Mouse (Mus musculus): ENCODE results near the gene Ccdc88c.

The Ccdc88c gene

DNA sequence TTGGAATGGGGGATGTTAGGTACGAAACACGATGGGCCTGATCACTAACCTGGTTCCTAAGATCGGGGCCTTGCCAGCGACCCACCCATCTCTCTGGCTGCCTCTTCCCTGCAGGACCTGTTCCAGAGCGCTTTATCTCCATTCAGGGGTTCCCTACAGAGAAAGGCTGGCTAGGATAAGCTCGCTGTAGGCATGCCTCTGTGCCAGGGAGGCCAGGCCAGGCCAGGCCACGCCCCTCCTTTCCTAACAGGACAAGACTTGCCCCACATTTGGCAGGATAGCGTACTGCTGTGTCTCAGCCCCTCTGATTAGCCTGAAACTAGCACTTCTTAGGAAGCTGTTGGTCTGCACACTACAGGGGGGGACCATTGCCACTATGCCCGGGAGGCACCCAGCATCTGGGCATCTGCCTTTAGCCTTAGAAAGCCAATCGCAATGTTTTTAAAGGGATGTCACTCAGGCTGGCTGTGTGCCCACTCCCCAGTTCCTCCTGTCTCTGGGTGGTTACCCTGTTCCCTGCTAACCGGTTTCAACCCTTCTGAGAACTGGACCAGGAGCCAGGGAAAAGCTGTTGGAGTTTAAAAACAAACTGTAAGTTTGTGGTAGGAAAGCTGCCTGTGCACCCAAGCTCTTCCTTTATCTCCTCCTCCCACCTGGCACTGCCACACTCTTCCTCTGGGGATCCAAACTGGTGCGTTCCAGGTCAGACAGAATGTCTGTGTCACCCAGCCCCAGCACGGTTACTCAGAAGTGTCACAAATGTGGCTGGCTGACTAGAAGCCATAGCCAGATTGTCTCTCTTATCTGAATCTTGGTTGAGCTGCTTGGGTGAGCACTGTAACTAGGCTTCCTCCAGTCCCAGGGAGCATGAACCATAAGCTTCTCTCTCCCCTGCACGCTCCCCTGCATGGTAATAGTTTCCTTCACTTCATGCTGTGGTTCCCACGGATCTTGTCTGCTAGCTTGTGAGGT, 69.9 kb downstream of the Ccdc88c start:
- DNase-seq: no peak

DNA sequence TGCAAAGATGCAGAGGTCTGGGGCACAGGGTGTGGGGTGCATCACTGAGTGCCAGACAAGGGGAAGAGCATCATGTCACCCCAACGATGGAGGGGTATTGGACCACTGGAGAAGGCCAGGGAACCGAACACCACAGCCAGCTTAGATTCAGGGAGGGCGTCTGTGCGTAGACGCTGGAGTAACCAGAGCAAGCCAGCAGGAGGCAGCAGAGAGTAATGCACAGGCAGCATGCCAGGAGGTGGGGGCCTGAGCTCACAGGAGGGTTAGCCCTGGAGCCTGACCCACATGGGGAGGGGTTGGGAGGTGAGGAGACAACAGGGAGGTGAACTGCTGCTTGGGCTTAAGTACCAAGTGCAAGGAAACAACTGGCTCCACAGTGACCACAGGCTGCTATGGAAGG, 70.8 kb downstream of the Ccdc88c start:
- DNase-seq: peak; percentile 88

DNA sequence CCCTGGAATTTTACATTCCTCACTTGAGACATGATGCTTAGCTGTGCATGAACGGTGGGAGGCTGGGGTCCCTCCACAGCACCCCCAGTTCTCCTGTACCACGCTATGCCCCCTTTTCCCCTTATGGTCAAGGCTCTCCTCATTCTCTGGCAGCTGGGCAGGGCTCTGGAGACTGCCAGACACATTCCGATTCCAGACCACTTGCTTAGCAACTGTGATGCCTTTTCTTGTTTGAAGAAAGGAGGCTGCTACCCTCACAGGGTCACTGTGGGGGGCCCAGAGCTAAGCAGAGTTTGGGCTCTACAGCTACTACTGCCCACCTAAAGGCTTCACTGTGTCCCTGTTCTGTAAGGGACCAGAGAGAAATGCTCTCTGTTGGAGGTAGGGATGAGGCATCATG, 71.6 kb downstream of the Ccdc88c start:
- no peak for DNase-seq

DNA sequence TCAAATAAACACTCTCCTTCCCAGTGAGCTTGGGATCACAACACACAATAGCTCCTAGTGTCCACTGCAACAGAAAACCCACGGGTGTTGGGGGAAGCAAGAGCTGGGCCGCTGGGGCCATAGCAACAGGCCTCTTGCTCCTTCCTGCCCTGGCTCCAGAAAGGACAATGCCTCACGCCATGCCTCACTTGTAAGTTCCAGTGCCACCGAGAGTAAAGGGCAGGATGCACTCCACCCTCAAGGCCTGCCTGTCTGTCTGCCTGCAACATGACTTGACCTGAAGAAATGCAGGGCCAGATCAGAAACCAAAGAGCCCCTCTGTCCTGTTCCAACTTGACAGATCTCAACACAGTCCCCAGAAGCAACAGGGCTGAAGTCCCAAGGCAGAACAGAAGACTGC, 72.0 kb downstream of the Ccdc88c start:
- DNase-seq: no peak

DNA sequence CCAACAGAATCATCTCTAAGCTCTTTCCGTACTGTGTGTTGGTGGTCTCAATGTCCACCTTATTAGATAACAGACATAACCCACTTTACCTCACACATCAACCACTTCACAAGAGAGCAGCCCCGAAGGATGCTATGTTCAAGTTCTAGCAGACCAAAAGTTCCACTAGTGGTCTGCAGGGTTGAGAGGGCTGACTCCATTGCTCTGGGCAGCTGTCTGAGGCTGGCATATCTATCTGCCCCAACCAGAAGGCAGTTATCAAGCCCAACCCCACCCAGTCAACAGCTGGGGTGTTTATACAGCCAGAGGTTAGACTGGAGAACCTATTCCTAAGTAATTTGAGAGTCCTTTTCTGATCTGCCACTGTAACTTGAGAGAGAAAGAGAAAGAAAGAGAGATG, 72.8 kb downstream of the Ccdc88c start:
- DNase-seq: no peak

DNA sequence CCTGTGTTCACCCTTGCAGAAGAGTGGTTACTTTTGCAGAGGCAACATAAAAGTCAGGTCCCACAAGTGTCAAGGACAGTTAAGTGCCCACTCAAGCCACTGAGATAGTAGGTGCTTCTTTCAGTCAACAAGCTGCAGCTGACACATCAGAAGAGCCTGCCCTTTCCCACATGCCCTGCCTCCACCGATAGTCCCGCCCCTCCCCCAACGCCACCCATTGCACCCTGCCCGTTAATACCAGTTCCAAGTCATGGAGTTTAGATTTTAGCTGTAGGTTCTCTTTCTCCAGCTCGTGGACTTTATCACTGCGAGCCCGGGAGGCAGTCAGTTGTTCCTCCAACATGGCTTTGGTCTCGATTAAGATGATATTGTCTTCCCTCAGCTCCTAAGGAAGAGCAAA, 74.9 kb downstream of the Ccdc88c start:
- no peak for DNase-seq

DNA sequence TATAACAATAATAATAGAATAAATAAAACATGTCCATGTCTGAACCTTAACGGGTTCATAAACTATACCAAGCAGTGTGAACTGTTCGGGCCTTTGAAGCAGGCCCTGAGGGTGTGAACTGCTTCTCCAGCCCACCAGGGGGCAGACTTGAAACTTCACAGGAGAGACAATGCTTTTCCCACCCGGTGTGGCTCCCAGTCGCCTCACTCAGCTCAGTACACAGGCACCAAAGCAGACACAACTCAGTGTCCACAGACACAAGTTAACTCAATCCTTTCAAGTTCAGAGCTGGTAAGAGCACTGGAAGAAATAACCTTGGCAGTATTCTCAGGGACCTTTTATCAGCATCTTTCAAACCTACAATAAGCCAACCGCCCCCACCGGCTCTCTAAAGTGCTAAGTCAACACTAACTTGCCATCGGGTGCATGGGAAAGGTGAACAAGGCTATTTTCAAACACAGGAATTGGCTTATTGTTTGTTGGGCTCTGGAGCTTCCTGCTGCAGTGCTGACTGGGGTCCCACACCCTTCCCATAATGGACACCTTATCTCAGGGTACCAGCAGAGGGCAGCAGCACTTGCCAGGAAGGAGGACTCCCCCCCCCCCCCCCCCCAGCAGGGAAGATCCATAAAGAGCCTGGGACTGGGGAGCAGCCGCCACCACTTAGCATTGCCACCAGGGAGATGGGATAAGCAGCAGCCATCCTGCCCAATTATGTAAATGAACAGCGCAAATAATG, 76.5 kb downstream of the Ccdc88c start:
- DNase-seq: peak; percentile 80

DNA sequence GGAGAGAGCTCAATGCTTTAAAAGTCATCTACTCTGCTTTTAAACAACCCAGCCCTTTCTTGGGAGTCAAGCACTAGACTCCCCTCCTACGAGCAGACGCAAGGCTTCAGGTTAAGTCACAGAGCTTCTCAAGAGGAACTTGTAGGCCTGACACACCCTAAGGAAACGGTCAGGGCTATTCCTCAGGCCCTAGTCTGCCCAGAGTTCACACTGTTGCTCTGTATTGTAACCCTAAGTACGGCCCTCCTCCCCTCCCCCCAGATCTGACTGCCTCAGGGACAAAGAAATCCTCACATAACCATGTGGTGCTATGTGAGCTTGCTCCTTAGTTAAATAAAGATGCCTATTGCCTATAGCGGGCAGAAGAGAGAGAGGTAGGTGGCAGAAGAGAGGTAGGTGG, 79.7 kb downstream of the Ccdc88c start:
- DNase-seq: no peak

DNA sequence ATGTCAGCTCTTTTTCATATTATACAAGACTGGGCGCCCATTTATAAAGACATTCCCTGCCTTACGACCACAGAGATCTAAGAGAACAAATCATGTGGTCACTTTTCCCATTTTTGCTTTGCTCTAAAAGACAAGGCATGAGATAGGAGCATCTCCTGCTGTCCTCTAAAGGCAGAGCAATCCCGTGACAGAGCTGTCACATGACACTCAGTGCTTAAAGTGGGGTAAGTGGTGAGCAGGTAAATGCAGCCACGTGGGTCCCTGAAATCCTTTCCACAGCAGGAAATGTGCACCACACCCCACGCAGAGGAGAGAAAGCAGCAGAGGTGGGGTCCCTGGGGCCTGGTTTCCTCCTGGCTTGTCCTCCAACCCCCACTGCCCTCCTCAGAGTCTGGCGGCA, 80.8 kb downstream of the Ccdc88c start:
- DNase-seq: no peak

DNA sequence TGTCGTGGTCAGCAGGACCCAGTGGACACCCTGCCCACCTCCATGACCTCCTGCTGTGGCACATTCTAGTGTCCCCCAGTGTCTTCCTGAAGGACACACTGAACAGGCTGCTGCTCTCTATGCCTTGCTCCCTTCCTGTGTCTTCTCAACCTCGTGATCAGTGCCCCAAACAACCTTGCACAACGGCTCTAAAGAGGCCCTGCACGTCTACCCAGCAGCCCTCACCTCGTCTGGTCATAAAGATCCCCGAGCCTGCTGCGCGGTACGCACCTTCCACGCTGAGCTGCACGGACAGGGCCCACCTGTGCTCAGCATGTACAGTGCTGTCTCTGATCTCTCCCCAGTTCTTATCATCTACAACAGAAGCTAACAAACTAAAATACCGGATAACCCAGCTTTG, 82.9 kb downstream of the Ccdc88c start:
- DNase-seq: no peak

DNA sequence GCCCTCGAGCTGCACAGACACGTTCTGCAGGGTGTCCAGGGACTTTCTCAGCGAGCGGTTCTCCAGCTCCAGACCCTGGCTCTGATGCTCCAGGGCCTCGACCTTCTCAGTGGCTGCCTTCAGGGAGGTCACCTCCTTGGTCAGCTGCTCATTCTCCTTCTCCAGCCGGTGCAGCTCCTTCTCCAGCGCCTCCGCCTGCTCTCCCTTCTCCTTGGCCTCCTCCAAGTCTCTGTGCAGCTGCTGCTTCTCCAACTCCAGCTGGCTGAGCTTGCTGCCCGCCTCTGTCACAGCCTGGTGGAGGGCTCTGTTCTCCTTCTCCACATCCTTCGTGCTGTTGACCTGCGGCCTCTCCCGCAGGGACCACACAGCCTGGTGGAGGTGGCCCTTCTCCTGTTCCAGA, 83.4 kb downstream of the Ccdc88c start:
- no peak for DNase-seq

DNA sequence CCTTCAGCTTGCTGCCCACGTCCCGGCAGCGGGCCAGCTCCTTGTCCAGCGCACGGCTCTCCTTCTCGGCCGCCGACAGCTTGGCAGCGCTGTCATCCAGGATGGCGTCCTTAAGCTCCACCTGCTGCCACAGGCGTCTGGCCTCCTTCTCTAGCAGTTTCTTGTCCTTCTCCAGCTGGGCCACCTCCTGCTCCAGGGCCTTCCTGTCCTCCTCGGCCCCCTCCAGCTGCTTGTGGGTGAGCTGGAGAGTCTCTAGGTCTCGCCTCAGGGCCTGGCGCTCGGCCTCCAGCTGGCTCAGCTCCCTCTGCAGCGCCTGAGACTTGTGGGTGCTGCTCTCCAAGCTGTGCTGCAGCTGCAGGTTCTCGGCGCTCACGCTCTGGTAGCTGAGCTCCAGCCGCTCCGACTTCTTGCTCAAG, 83.9 kb downstream of the Ccdc88c start:
- no peak for DNase-seq

DNA sequence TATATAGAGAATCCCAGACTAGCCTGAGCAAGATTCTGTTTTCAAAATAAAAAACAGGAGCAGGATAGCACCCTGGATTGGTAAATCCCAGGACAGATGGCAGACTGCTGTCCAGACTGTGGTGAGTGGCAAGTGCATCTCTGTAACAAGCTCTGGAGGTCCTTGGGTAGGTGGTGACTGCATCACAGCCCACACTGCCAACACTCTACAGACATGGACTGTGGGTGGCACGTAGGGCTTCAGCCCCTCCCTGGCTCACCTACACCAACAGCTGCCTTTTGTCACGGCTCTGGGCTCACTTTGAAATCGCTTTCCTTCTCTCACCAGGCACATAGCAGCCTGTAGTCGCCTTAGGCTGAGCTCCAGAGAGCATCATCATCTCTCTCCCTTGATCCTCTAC, 85.7 kb downstream of the Ccdc88c start:
- DNase-seq: no peak

DNA sequence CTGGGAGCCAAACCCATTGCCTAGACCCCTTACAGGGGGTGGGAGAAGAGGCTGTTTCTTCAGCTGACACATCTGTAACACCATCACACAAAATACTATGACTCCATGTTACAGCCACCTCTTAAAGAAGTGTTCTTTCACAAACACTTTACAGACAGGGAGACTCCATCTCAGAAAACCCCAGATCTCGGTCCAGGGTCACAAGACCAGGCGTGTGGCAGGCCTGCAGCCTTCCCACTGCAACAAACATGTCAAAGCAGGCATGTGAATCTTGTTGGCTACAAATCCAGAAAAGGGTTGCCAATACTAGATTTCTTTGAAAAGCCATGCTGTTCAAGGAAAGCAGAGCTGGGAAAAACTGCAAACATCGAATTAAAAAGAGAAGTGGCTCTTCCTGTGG, 87.5 kb downstream of the Ccdc88c start:
- DNase-seq: no peak

DNA sequence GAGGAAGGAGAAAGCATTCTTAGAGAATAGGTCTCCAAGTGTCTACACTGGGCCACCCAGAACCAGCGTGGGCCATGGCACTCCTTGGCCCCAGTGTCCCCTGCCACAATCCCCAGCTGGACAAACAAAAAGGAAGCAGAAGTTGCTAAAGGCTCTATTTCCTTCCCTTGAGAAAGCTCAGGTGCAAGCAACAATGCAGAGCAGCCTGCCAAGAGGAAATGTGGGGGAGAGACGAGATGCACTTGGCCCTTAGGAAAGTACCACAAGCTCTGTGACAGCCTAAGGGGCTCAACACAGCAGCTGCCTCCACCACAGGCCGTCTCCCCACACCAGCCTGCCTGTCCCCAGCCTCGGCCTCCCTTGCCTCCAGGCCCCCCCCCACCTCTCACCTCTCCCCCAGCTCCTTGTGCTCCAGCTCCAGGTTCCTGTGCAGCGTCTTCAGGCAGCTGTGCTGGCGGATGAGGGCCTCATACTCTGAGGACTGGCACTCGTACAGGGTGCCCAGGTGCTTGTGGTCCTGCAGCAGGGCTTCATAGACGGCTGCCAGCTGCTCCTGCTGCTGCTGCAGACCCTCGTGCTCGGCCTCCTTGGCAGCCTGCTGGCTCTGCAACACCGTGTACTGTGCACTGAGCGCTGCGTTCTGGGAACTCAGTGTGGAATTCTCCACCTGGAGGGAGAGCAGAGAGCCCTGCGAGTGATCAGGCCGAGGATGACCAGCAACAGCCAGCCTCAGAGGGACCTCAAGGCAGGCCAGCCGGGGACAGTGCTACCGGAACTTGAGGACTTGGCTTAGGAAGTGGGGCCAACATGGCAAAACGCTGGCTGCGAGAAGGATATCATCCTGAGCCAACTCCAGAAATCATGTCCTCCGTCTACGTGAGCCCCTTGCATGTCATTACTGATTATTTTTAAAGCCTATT, 91.2 kb downstream of the Ccdc88c start:
- DNase-seq: peak; percentile 21

DNA sequence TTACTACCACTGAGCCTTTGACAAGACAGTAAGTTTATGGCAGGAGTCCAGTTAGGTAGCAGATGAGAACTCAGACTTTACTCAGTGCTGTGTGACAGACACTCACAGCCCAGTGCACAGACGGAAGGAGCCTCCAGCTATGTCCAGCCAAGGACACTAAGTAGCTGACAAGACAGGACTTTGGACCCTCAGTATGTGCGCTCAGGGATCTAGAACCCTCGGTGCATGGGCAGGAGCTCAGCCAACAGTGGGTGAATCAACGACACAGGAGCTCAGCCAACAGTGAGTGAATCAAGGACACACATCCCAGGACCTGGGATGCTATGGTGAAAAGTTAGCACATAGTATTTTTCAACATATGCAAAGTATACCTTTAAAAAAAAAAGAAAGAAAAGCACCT, 92.1 kb downstream of the Ccdc88c start:
- no peak for DNase-seq

DNA sequence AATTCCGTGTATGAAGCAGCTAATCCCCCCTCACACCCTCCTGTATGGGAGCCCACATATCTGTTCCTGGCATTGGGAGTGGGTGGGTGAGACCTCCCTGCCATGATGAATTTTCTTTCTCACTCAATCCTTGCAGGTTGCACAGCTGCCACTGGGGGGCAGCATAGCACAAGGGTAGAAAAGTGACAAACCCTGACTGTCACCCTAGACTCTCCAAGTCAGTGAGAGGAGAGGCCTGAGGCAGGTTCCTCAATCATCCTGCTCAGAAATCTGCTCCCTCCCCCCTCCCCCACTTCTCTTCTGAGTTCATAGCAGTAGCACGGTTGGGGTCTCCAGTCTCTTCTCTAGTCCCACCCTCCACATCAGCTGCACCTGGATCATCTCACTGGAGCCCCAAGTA, 92.7 kb downstream of the Ccdc88c start:
- DNase-seq: peak; percentile 82

DNA sequence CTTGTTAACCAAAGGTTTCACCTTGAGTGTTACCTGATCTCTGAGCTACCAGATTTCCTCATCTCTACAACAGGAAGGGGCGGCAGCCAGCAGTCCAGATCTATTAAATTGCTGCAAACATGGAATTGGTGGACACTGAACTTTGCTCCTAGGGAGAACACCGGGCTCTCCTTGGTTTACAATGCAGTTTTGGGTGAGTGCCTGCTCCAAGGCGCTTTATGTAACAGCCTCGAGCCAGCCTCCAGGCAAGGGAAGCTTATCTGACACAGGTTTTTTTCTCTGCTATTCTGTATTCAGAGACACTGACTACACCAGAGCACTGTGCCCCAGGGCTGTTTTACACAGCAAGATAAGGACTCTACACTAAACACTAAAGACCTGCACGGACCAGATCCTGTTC, 94.1 kb downstream of the Ccdc88c start:
- no peak for DNase-seq

DNA sequence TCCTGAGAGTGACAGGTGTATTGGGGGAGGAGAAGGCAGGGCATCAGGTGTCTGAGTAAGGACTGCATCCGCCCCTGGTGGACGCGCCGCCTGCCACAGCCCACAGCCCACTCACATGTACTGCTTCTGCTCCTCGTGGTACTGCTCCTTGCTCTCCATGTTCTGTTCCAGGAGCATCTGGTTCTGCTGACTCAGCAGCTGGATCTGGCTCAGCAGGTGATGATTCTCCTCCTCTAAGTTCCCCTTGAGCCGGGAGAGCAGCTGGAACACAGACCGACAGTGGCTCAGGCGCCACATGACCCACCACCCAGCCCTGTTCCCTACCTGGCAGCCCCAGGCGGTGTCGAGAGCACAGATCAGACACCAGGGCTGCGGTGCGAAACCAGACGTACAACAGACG, 97.2 kb downstream of the Ccdc88c start:
- no peak for DNase-seq

DNA sequence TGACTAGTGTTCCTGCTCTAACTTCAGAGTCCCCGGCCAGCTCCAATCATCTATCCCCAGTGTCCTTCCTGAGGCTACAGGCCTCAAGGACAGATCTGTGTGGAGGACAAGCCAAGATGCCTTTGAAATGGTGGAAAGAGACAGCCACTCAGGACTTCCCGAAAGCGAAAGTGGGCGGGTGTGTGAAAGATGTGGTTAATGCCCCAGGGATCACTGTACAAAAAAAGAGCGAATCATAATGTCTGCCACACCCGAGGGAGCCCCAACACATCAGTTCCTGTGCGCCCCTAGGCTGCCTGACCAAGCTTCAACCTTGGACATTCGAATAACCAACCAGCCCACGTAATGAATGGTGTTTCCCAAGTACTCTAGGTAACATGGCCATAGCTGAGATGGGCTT, 100.6 kb downstream of the Ccdc88c start:
- DNase-seq: no peak

DNA sequence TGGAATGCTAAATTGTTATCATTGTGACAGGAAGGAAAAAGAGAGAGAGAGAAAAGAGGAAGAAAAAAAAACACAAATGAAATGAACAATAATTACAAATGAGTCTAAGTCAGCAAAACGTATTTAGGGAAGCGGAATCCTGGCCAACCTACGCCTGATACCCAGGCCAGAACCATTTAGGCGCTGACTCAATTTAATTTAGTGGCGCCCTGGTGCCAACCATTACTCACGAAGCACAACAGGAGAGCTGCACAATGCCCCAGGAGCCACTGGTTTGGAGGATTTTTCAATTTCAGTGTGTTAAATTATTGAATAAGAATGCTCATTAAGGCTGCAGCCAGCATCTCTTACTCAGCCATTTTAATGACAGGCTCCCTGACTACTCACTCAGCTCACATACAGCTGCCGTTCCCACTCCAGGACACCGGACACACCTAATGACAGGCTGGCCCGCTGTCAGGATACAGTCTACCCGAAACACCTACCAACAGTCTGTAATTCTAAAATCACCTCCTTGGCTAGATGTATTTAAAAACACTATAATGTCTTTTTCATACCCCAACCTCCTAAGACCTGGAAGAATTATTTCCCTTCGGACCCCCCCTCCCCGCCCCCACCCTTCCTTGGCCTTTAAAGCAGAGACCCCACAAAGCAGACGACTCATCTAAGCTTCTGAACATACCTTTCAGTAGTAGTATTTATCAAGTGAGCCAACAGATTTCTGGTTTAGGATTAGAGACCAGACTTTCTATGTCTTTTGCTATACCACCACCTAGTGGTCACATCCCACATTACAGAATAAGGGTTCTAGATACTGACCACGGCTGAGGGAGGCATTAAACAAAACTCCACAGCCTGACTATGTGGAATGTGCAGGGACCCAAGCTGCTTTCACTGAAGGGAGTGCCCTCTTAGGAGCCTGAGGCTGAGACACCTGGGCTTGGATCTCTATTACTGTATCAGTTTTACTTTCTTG, 102.9 kb downstream of the Ccdc88c start:
- peak; percentile 46 for DNase-seq

All from thymus, postnatal 25 days (tissue).